Mouse (Mus musculus) bone marrow macrophage, adult 2 months (primary cell): ENCODE measurements around the gene Rab40c. TPM values are rescaled to one million over a fixed set of nuclear protein-coding genes. Genes with fewer than 3 reads are reported as not detected.
A peak's percentile ranks its signal among the peaks of the same experiment; 100 is the strongest.

Source experiments
- H3K27ac ChIP-seq: 2 replicates; pipeline ENCODE4 v1.5.1; 2012; ENCODE audit warnings: low read depth, low read length; ENCODE audit not compliant: insufficient read depth
- H3K4me1 ChIP-seq: 2 replicates; pipeline ENCODE4 v1.6.1; 2012; ENCODE audit warnings: low read length; ENCODE audit not compliant: control insufficient read depth, insufficient read depth
- H3K4me3 ChIP-seq: 2 replicates; pipeline ENCODE4 v1.5.1; 2012; ENCODE audit warnings: mild to moderate bottlenecking, low read length, moderate library complexity; ENCODE audit not compliant: insufficient read depth
- CTCF ChIP-seq: IDR thresholded peaks from 2 replicates; pipeline ENCODE4 v1.5.1; 2012; ENCODE audit warnings: low read depth, mild to moderate bottlenecking, low read length, moderate library complexity
- POLR2A ChIP-seq: IDR thresholded peaks from 2 replicates; pipeline ENCODE4 v1.6.1; 2012; ENCODE audit warnings: mild to moderate bottlenecking, low read depth, low read length, borderline replicate concordance
- polyA plus RNA-seq: library from polyadenylated mRNA; stranded (reverse); fragments of >200 nt; gene quantifications from 2 replicates; pipeline ENCODE4 v1.2.4, GENCODE M21; 2012; ENCODE audit not compliant: missing spikeins, insufficient read depth, insufficient read length

Rab40c gene
- polyA plus RNA-seq, 1 experiment: 32.8 TPM

DNA sequence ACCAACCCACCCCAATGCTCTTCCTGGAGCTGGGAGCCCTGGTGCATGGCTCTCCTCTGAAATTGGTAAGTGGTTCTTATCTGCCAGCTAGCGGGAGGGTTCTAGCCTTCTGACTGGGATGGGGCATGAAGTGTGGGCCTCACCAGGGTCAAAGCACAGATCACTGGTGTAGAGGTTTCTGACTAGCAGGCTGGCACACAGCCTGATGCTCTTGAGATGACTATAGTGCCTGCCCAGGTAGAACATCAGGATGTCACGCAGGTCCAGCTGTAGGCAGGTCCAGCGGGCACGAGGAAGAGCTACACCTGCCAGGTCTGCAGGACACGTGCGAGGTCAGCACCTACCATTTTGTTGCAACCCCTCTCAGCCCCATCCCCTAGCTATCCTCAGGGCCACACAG, 59.3 kb downstream of the Rab40c start:
- no peak overlapping the region for H3K27ac ChIP-seq
- H3K4me3 ChIP-seq: peak overlapping the region; percentile 69; the same call in 1 of the 2 replicates
- H3K4me1 ChIP-seq: 0 out of 2 replicates have a peak, but pooled peaks cover 5% of the 10 kb centered on the region
- TF ChIP-seq CTCF: no peak
- TF ChIP-seq POLR2A: no peak

DNA sequence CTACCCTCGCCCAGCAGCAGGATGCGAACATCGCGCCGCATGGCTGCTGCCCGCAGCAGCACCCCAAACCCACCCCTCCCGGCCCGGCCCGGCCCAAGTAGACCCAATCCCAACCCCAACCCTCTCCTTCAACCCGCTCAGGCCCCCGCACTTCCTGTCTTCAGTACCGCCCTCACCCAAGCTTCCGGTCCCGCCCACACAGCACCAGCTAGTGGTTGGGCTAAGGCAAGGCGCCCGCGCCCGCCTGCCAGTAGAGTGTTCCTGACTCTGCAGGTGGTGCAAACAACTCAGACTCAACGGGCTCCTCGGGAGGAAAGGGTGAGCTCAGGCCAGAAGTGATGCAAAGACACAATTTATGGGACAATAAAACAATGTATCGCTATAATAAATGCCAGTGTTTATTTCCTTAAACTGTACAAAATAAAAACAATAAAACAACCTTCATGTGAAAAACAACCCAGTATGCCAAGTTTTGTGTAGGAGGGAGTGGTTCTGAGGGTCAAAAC, 75.1 kb downstream of the Rab40c start, which contains the start of gene Rhot2:
Gene Rhot2, minus strand, starts transcription at position 456 of the 506 bp plus-strand sequence.
- Histone ChIP-seq H3K4me1 (peaks cover 10% of the 10 kb centered on the region), H3K27ac (peak within 1 kb of the TSS; percentile 51), H3K4me3 (peak within 1 kb of the TSS; percentile 79)
- TF ChIP-seq CTCF (no peak), POLR2A (no peak)

DNA sequence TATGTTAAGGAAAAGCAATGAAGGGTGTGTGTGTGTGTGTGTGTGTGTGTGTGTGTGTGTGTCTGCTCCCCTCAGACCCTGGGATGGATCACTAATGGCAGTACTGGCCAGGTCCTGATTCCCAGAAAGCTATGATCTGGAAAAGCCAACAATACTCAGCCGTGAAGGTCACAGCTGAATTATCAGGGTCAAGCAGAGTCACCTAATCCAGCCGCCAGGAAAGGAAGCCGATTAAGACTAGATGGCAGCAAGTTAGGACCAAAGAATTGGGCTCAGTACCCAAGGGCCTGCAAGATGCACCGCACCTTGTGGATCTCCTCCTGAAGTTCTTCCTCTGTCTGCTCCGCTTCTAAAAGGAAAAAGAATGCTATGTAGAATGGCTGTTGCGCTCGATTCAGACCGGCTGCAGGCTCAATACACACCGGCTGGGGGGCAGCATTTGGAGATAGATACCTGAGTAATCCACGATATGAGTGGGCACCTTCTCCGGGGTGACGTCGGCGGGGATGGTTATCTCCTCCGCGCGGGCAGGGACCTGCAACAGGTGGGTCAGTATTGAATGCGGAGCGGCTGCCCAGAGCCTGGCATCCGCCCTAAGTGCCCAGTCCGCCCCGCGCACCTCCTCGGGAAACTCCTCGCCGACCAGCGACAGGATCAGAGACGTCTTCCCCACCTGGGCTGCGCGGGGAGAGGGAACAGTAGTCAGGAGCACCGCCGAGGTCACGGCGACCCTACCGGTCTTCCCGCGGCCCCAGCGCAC, 75.7 kb downstream of the Rab40c start:
- H3K27ac ChIP-seq: peak overlapping the region; percentile 42
- TF ChIP-seq POLR2A: no peak
- TF ChIP-seq CTCF: no peak
- H3K4me3 ChIP-seq: peak overlapping the region; percentile 79
- H3K4me1 ChIP-seq: peaks cover 10% of the 10 kb centered on the region

DNA sequence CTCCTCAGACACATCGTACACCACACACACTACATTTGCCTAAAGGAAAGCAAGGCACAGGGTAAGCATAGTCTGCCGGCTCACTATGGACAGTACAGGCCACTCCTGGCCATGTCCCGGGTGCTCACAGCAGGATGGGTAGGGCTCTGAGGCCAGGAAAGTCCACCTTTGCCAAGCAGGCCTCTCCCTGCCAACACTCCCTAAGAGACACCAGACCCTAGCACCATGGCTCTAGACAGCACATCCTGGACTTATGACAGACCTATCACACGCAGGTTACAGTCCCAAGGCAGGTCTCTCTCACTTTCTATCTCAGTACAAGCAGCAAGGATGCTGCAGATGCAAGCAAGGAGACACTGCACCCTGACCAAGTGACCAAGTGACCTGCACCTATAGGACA, 76.4 kb downstream of the Rab40c start:
- Histone ChIP-seq H3K4me3 (peak overlapping the region; percentile 79), H3K4me1 (peaks cover 10% of the 10 kb centered on the region), H3K27ac (no peak overlapping the region)
- no peak for TF ChIP-seq POLR2A
- no peak for TF ChIP-seq CTCF

DNA sequence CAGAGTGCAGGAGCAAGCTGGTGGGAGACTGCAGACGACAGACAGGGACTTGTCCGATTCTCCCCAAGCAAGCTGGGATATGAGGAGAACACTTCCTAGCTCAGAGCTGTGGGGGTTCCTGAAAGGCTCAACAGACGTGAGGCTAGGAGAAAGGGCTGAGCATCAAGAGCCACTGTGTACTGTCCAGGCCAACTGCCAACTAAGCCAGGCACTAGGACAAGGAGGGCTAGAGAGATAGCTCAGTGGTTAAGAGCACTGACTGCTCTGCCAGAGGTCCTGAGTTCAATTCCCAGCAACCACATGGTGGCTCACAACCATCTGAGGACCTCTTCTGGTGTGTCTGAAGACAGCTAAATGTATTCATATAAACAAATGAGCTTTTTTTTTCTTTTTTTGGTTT, 77.0 kb downstream of the Rab40c start:
- Histone ChIP-seq H3K27ac (no peak overlapping the region), H3K4me3 (no peak overlapping the region), H3K4me1 (peaks cover 10% of the 10 kb centered on the region)
- no peak for TF ChIP-seq CTCF
- no peak for TF ChIP-seq POLR2A

DNA sequence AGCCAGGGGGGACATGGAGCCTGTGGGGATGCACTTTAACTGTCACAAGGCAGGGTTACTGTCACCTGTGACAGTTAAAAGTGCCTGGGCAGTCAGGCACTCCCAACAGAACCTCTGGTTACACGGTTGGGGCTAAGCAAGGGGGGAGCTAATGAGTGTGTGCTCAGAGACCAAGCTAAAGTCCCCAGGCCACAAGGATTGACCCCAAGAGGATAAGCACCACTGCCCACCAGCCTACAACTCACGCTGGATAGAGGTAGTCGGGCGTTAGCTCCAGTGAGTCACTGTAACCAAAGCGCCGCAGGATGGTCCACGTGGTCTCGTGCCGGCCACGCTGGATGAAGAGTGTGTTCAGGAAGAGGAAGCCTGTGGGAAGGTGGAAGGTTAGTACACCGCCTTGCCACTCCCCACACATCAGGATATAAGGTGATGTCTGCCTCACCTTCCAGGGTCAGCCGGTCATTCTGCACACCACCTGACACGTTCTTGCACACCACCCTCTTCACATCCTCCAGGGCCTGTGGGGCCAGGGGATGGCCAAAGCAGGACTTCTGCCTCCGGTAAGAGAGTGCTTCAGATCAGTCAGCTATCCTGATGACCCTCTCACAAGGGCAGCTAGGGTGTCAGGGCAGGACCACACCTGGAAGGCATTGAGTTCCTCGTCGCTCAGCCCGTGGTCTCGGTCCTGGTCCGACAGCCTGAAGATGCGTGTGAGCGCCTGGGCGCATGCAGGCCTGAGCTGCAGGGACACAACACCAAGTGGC, 78.2 kb downstream of the Rab40c start, which contains the start of gene Gm20683:
Gene Gm20683, minus strand, starts transcription at position 647 of the 764 bp plus-strand sequence.
- Histone ChIP-seq H3K27ac (no peak within 1 kb of the TSS), H3K4me3 (no peak within 1 kb of the TSS), H3K4me1 (peaks cover 10% of the 10 kb centered on the region)
- no peak for TF ChIP-seq CTCF
- TF ChIP-seq POLR2A: no peak

DNA sequence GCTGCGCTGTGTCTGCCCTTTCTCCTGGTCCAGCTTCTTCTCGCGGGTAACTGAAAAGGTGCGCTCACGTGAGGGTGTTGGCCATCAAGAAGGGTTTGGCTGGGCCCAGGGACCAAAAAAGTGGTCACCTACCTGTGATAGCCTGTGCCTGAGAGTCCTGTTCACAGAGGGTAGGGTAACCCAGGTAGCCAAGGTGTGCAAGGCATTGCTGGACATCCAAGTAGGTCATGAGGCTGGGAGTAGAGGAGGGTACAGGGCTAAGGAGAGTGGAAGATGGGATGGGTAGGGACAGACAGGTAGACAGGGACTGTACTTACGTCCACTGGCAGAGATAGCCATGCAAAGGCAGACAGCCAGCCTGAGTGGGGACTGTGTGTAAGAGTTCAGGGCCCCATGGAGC, 79.0 kb downstream of the Rab40c start:
- TF ChIP-seq CTCF: no peak
- TF ChIP-seq POLR2A: no peak
- Histone ChIP-seq H3K4me3 (no peak overlapping the region), H3K4me1 (peaks cover 10% of the 10 kb centered on the region), H3K27ac (no peak overlapping the region)

DNA sequence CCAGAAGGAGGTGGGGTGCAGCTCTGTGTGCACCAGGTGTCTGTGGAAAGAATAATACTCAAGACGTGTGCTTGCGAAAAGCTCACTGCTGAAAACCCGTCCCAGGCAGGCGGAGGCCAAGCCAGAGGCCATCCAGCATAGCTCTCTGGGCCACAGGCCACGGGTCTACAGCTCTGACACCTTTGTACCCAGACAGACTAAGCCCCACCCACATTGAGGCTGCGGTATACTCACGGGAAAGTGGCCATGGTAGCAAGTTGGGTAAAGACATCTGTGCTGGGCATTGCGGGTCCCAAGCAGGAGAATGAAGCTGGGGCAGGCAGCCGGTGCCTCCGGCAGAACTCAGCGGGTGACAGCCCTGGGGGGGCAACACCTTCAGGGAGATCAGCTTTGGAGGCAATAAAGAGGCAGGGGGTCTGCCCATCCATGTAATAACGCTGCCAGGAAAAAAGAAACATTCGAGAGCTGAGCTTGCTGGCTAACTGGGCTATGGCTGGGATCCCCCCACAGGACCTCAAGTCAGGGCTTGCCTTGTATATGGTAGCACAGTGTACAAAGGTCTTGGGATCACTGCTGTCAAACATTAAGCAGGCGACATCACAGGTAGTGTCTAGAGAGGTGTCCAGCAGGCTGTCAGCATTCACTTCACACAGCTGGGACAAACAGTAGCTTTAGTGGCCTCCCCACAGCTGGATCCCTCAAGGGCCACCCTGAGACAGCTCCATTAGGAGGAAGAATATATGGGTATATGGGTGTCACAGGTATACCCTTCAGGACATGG, 79.9 kb downstream of the Rab40c start:
- Histone ChIP-seq H3K4me1 (peaks cover 7% of the 10 kb centered on the region), H3K4me3 (no peak overlapping the region), H3K27ac (no peak overlapping the region)
- TF ChIP-seq POLR2A: no peak
- TF ChIP-seq CTCF: no peak

DNA sequence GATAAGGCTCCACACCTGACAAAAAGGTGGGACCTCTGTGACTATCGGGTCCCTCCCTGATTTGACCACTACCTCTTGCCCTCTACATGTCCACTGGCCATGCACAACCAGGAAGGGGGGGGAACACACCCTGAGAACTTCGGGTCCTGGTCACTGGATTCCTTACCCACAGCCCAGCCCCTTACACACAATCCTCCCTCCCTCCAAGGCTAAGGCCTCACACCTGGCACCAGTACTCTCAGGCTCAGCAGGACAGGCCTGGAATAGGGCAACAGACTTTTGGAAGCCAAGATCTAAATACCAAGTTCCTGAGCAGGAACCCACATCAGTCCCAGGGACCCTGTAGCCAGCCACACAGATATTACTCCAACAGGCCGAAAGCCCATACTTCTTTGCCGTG, 80.6 kb downstream of the Rab40c start:
- H3K4me1 ChIP-seq: peaks cover 10% of the 10 kb centered on the region
- no peak overlapping the region for H3K4me3 ChIP-seq
- no peak for TF ChIP-seq CTCF
- TF ChIP-seq POLR2A: no peak
- H3K27ac ChIP-seq: no peak overlapping the region
